Mouse (Mus musculus): ENCODE results near the gene Nme7. TPM values are rescaled to one million over a fixed set of nuclear protein-coding genes. Genes with fewer than 3 reads are reported as not detected.

Gene Nme7
- polyA plus RNA-seq, 1 experiment from 2014 or later = 7.6 TPM

DNA sequence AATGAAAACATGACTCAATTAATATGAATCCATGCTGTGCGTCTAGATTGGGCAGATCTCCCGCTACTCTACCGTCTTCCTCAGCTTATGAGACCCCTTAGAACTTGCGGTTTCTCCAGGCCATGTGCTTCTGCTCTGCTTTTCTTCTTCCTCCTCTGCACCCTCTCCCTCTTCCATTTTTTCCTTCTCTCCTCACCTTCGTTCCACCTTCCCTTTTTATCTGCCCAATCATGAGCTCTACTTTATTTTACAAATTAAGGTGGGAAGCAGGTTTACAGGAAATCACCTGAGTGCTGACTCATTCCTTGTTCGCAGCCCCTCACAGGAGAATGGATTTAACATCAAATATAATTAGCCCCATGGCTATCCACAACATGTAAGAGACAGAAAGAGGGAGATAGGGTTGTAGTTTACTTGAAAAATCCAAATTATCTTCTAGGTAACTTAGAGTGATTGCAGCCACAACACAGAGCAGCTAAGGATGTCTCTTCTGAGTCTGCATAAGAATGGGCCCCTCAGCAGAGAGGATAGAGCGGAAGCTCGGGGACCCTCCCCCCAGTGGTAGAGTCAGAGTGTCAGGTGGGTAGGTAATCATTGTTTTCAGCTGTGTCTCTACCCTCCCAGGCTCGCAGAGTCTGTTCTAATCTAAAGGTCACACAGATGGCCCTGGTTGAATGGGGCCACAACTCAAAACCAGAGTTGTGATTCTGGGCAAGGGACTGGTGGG lies 73.0 kb downstream of the Nme7 start:
- 79% methylated on average over 9 of the region's 9 CpGs for WGBS (ENCODE audit: insufficient replicate concordance)
- no peaks in the 10 kb centered on the region for H3K36me3 ChIP-seq (replicated peaks; ENCODE audit: insufficient read depth, low read length)
- TF ChIP-seq EP300 (IDR thresholded peaks at IDR 0.05; ENCODE audit: low read depth) = no peak
- no peak for TF ChIP-seq CTCF (IDR thresholded peaks at IDR 0.05; ENCODE audit: low read depth)

DNA sequence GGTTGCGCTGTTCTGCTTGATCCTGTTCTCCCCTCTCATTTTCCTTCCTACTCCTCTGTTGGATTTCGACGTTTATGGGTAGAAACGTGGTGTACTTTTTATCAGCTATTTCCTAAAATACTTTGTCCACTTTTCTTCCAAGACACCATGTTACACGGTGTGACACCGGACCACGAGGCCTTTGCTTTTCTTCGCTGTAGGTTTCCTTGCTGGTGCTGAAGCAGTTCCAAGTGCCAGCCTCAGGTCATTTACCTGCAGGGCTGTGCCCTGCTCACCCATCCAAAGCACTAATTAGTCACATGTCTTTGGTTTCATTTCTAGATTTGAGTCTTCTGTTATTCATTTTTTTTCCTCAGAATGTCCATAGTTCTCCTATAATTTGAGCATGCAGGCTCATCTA lies 79.7 kb downstream of the Nme7 start:
- no peak for DNase-seq
- H3K4me2 ChIP-seq (ENCODE audit: low read depth, low read length) = no peak overlapping the region
- 86% methylated on average over 8 of the region's 8 CpGs for WGBS (ENCODE audit: insufficient replicate concordance)
- no peaks in the 10 kb centered on the region for H3K9me3 ChIP-seq (ENCODE audit: low read length)
- no peaks in the 10 kb centered on the region for H3K4me1 ChIP-seq (ENCODE audit: insufficient read depth)
- H3K36me3 ChIP-seq (replicated peaks; ENCODE audit: insufficient read depth, low read length) = no peaks in the 10 kb centered on the region
- no peak overlapping the region for H3K27ac ChIP-seq (ENCODE audit: low read depth)
- no peaks in the 10 kb centered on the region for H3K27me3 ChIP-seq (ENCODE audit: insufficient read depth, low read length)
- no peak for TF ChIP-seq EP300 (IDR thresholded peaks at IDR 0.05; ENCODE audit: low read depth)
- TF ChIP-seq CTCF (IDR thresholded peaks at IDR 0.05; ENCODE audit: low read depth) = no peak
- no peak for ATAC-seq
- no peak overlapping the region for H3K4me3 ChIP-seq (ENCODE audit: low read depth, low read length)
- H3K9ac ChIP-seq (replicated peaks) = no peak overlapping the region

More for the DNA sequence above, 73.0 kb downstream of the Nme7 start:
- Histone ChIP-seq H3K4me3 (ENCODE audit: low read depth, low read length) (no peak overlapping the region), H3K4me2 (ENCODE audit: low read depth, low read length) (no peak overlapping the region), H3K27ac (ENCODE audit: low read depth) (no peak overlapping the region), H3K9ac (replicated peaks) (no peak overlapping the region), H3K4me1 (ENCODE audit: insufficient read depth) (no peaks in the 10 kb centered on the region), H3K27me3 (ENCODE audit: insufficient read depth, low read length) (no peaks in the 10 kb centered on the region), H3K9me3 (ENCODE audit: low read length) (no peaks in the 10 kb centered on the region)
- DNase-seq (no peak), ATAC-seq (no peak)

DNA sequence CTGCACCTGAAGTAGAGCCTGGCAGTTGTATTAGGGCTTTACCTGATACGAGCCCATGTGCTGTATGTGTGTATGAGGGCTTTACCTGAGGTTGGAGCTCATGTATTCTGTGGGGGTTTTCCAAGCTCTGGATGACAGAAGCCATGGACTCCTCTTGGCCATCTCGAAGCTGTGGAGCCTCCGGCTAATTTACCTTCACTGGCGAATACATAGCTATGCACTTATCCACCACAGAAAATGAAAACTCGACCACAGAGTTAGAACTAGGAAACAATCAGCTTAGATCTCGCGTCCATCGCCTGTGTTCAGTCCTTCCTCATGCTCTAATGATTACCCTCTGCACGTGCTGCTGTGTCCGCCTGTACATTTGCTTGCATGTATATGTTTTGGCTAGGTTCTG lies 80.4 kb downstream of the Nme7 start:
- 85% methylated on average over 10 of the region's 10 CpGs for WGBS (ENCODE audit: insufficient replicate concordance)
- DNase-seq (no peak), ATAC-seq (no peak)
- Histone ChIP-seq H3K27ac (ENCODE audit: low read depth) (no peak overlapping the region), H3K27me3 (ENCODE audit: insufficient read depth, low read length) (no peaks in the 10 kb centered on the region), H3K9me3 (ENCODE audit: low read length) (no peaks in the 10 kb centered on the region), H3K4me3 (ENCODE audit: low read depth, low read length) (no peak overlapping the region), H3K9ac (replicated peaks) (no peak overlapping the region), H3K36me3 (replicated peaks; ENCODE audit: insufficient read depth, low read length) (no peaks in the 10 kb centered on the region), H3K4me1 (ENCODE audit: insufficient read depth) (no peaks in the 10 kb centered on the region), H3K4me2 (ENCODE audit: low read depth, low read length) (no peak overlapping the region)
- TF ChIP-seq CTCF (IDR thresholded peaks at IDR 0.05; ENCODE audit: low read depth) = no peak
- TF ChIP-seq EP300 (IDR thresholded peaks at IDR 0.05; ENCODE audit: low read depth) = no peak

DNA sequence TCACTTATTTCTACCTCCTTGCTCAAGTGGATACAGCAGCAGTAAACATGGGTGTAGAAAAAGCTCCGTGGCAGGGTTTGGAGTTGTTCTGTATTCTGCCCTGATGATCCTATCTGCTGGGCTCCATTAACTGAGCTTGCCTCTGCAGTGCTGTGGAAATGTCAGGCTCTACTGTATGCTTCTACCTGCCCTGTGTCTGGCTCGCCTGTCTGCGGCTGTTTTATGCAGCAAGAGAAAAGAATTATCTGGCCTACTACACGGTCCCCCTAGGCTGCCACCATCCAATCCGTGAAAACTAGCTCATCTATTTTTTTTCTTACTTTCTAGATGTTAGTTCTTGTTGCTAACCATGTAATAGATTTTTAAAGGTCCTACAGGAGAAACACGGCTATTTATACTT lies 81.1 kb downstream of the Nme7 start:
- Histone ChIP-seq H3K36me3 (replicated peaks; ENCODE audit: insufficient read depth, low read length) (no peaks in the 10 kb centered on the region), H3K4me1 (ENCODE audit: insufficient read depth) (no peaks in the 10 kb centered on the region), H3K27me3 (ENCODE audit: insufficient read depth, low read length) (no peaks in the 10 kb centered on the region), H3K27ac (ENCODE audit: low read depth) (no peak overlapping the region), H3K9ac (replicated peaks) (no peak overlapping the region), H3K4me3 (ENCODE audit: low read depth, low read length) (no peak overlapping the region), H3K4me2 (ENCODE audit: low read depth, low read length) (no peak overlapping the region), H3K9me3 (ENCODE audit: low read length) (no peaks in the 10 kb centered on the region)
- TF ChIP-seq CTCF (IDR thresholded peaks at IDR 0.05; ENCODE audit: low read depth) (no peak), EP300 (IDR thresholded peaks at IDR 0.05; ENCODE audit: low read depth) (no peak)
- DNase-seq = no peak
- WGBS (ENCODE audit: insufficient replicate concordance) = 81% methylated on average over 6 of the region's 6 CpGs
- no peak for ATAC-seq

DNA sequence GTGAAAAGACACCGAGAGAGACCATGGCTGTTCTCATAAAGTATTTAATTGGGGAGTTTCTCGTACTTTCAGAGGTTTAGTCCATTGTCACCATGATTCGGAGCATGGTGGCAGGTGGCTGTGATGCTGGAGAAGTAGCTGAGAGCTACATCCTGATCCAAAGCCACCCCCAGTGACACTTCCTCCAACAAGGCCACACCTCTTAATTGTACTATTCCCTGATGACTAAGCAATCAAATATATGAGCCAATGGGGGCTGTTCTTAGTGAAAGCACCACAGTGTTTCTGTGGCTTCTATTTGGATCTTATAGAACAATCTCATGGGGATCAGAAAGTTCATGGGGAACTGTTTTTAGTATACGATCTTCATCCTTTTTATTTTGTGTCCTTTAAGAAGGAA lies 85.8 kb downstream of the Nme7 start:
- H3K36me3 ChIP-seq (replicated peaks; ENCODE audit: insufficient read depth, low read length) = no peaks in the 10 kb centered on the region
- H3K27me3 ChIP-seq (ENCODE audit: insufficient read depth, low read length) = no peaks in the 10 kb centered on the region
- no peak for ATAC-seq
- H3K27ac ChIP-seq (ENCODE audit: low read depth) = no peak overlapping the region
- no peak overlapping the region for H3K9ac ChIP-seq (replicated peaks)
- no peak overlapping the region for H3K4me2 ChIP-seq (ENCODE audit: low read depth, low read length)
- TF ChIP-seq EP300 (IDR thresholded peaks at IDR 0.05; ENCODE audit: low read depth) = no peak
- TF ChIP-seq CTCF (IDR thresholded peaks at IDR 0.05; ENCODE audit: low read depth) = no peak
- no peaks in the 10 kb centered on the region for H3K9me3 ChIP-seq (ENCODE audit: low read length)
- H3K4me3 ChIP-seq (ENCODE audit: low read depth, low read length) = no peak overlapping the region
- no peaks in the 10 kb centered on the region for H3K4me1 ChIP-seq (ENCODE audit: insufficient read depth)
- no peak for DNase-seq
- 85% methylated on average over 4 of the region's 4 CpGs for WGBS (ENCODE audit: insufficient replicate concordance)

DNA sequence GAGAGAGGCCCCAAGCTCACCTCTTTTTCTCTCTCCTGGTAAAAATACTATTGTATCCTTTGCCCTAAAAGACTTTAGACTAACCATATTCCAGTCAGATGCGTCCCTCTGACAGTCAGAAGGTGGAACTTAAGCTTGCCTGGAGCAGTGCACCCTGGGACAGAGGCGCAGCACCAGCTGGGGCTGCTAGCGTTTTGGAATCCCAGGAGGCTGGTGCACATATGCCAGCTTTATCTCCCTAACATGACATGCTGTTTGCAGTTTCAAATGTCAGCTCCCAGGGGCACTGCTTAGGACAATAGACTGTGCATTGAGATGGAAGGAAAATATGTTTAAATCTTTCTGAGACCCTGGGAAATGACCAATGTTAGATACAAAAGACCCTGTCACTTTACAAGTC lies 88.3 kb downstream of the Nme7 start:
- Histone ChIP-seq H3K9ac (replicated peaks) (no peak overlapping the region), H3K4me3 (ENCODE audit: low read depth, low read length) (no peak overlapping the region), H3K27me3 (ENCODE audit: insufficient read depth, low read length) (no peaks in the 10 kb centered on the region), H3K4me1 (ENCODE audit: insufficient read depth) (no peaks in the 10 kb centered on the region), H3K27ac (ENCODE audit: low read depth) (no peak overlapping the region), H3K36me3 (replicated peaks; ENCODE audit: insufficient read depth, low read length) (no peaks in the 10 kb centered on the region), H3K9me3 (ENCODE audit: low read length) (no peaks in the 10 kb centered on the region), H3K4me2 (ENCODE audit: low read depth, low read length) (no peak overlapping the region)
- TF ChIP-seq CTCF (IDR thresholded peaks at IDR 0.05; ENCODE audit: low read depth) (no peak), EP300 (IDR thresholded peaks at IDR 0.05; ENCODE audit: low read depth) (no peak)
- WGBS (ENCODE audit: insufficient replicate concordance) = 63% methylated on average over 3 of the region's 3 CpGs
- DNase-seq = no peak
- no peak for ATAC-seq
